Mouse (Mus musculus) kidney, adult 2 months (tissue): ENCODE results near the gene Cenpp.

ENCODE experiments used
- CTCF ChIP-seq: fragments of 200-500 bp; conservative IDR thresholded peaks from 2 replicates; pipeline ENCODE4 v1.5.1; 2011; ENCODE audit warnings: low read depth, mild to moderate bottlenecking, control low read depth, low read length, moderate library complexity, mixed read lengths; ENCODE audit not compliant: insufficient read depth, insufficient read length
- POLR2A ChIP-seq: fragments of 200-500 bp; IDR thresholded peaks from one replicate; pipeline ENCODE4 v1.6.1; 2011; ENCODE audit warnings: low read depth, low read length, control low read depth

GRCm38 (mm10) chr13:49480057-49480456 is 172.5 kb downstream of the Cenpp start:
- no peak for TF ChIP-seq CTCF
- TF ChIP-seq POLR2A = no peak
